In genomic region chr3:88567892-88568291, GRCm38 (mm10) we compare ENCODE assay signal across 18 mouse cellular contexts. TPM values are rescaled to one million over a fixed set of nuclear protein-coding genes. Genes with fewer than 3 reads are reported as not detected.
DNase-seq lines count a peak whose midpoint lies in the region; ATAC-seq and TF ChIP-seq lines count a peak whose summit lies in the region.
"Had no signal": no experiment of that assay in that cellular context is flagged by ENCODE, and none has a peak within 500 bp of the region (broad histone marks: within the 10 kb centered on the region; RNA-seq: fewer than 3 reads in every experiment).

No protein-coding gene starts in this region.

- H3K4me2 ChIP-seq in liver, embryonic 11.5 days: no peak overlapping the region
- H3K4me2 ChIP-seq: heart, embryonic 15.5 days; limb, embryonic 15.5 days had no signal

- peaks cover 82% of the 10 kb centered on the region for H3K4me1 ChIP-seq in E14TG2a.4 (replicated peaks; ENCODE audit: low read depth, low read length)
- H3K4me1 ChIP-seq in liver, embryonic 11.5 days (replicated peaks; ENCODE audit: control insufficient read depth, insufficient read depth, low read length): no peaks in the 10 kb centered on the region; the same call in 1 of the 2 replicates
- H3K4me1 ChIP-seq: limb, embryonic 15.5 days had no signal

- intact Hi-C loops in gastrocnemius, adult 2 months (cut with DNase I): no loop called here
- intact Hi-C loops in gastrocnemius, postnatal 14 days (cut with DNase I; ENCODE audit: low total_unique reads): no loop called here

- peak overlapping the region; percentile 63 for H3K27ac ChIP-seq in gastrocnemius, adult 2 months
- peak overlapping the region; percentile 42; the same call in 1 of the 2 replicates for H3K27ac ChIP-seq in liver, embryonic 11.5 days (ENCODE audit: low read depth, low read length)
- H3K27ac ChIP-seq: heart, embryonic 15.5 days; limb, embryonic 15.5 days had no signal

- H3K27me3 ChIP-seq in E14TG2a.4 (ENCODE audit: insufficient read depth, low read length): no peaks in the 10 kb centered on the region
- H3K27me3 ChIP-seq in liver, embryonic 11.5 days (replicated peaks; ENCODE audit: control insufficient read depth, insufficient read depth, low read length): no peaks in the 10 kb centered on the region
- H3K27me3 ChIP-seq: heart, embryonic 15.5 days; limb, embryonic 15.5 days had no signal

- no peak overlapping the region for H3K4me3 ChIP-seq in gastrocnemius, adult 2 months
- H3K4me3 ChIP-seq in E14TG2a.4 (replicated peaks; ENCODE audit: low read length): peak overlapping the region; percentile 80
- no peak overlapping the region for H3K4me3 ChIP-seq in liver, embryonic 11.5 days (ENCODE audit: low read depth, low read length)
- H3K4me3 ChIP-seq: erythroblast, embryonic 14.5 days; heart, embryonic 15.5 days; limb, embryonic 15.5 days had no signal

- ATAC-seq in liver, embryonic 11.5 days (replicated peaks; ENCODE audit: low FRiP score): no peak
- ATAC-seq: forebrain, embryonic 14.5 days had no signal

- H3K9me3 ChIP-seq in E14TG2a.4 (ENCODE audit: low read length): peaks cover 37% of the 10 kb centered on the region
- no peaks in the 10 kb centered on the region for H3K9me3 ChIP-seq in liver, embryonic 11.5 days (ENCODE audit: control insufficient read depth, low read length)
- H3K9me3 ChIP-seq: heart, embryonic 15.5 days; limb, embryonic 15.5 days had no signal

- H3K36me3 ChIP-seq in E14TG2a.4 (ENCODE audit: insufficient read depth, low read length): peaks cover 79% of the 10 kb centered on the region
- peaks cover 61% of the 10 kb centered on the region for H3K36me3 ChIP-seq in liver, embryonic 11.5 days (ENCODE audit: control insufficient read depth, insufficient read depth, low read length)

- no peak overlapping the region for H3K9ac ChIP-seq in liver, embryonic 11.5 days (ENCODE audit: low read depth, low read length)
- H3K9ac ChIP-seq: heart, embryonic 15.5 days; limb, embryonic 15.5 days had no signal

- no peak for DNase-seq in gastrocnemius, adult 2 months
- DNase-seq in gastrocnemius, postnatal 14 days: no peak
- DNase-seq in NIH3T3 (ENCODE audit: low read depth): peak; percentile 17
- no peak for DNase-seq in liver, embryonic 11.5 days (ENCODE audit: low spot score)
- no peak for DNase-seq in urinary bladder, postnatal 14 days (ENCODE audit: low spot score)
- DNase-seq in B cell, adult 2 months: no peak
- DNase-seq: cerebellum, adult 11-12 months; midbrain, embryonic 14.5 days; retina, postnatal 1 day; right cerebral cortex, postnatal 4 days had no signal

- WGBS in liver, embryonic 11.5 days: 87% methylated on average over 6 of the region's 6 CpGs

- no peak for TF ChIP-seq CTCF in gastrocnemius, adult 2 months (IDR thresholded peaks at IDR 0.05)
- no peak for TF ChIP-seq CTCF in E14TG2a.4 (conservative IDR thresholded peaks at IDR 0.05; ENCODE audit: low read length)

RNA-seq across cellular contexts. Expression of gene Ssr2, which starts 7.8 kb away (rescaled TPM):
- 10 to 100 TPM; 41.1 to 54.8 TPM for total RNA-seq in gastrocnemius, adult 2 months (2021)
- 10 to 100 TPM; 80.7 to 98.2 TPM for total RNA-seq in gastrocnemius, postnatal 14 days (2021)
- polyA plus RNA-seq in liver, embryonic 11.5 days (2014; fragmentation: Nextera tagmentation; extraction: Ambion mirVana): 306 and 307 TPM in 2 replicates

RNA-seq across cellular contexts. Expression of gene Ubqln4, which starts 14.3 kb away (rescaled TPM):
- 10 to 100 TPM; 78.2 to 90.2 TPM for total RNA-seq in gastrocnemius, adult 2 months (2021)
- 10 to 100 TPM; 42.0 to 45.5 TPM for total RNA-seq in gastrocnemius, postnatal 14 days (2021)
- 65.8 and 67.7 TPM in 2 replicates for polyA plus RNA-seq in liver, embryonic 11.5 days (2014; fragmentation: Nextera tagmentation; extraction: Ambion mirVana)

RNA-seq across cellular contexts. Expression of gene Lamtor2, which starts 15.0 kb away (rescaled TPM):
- total RNA-seq in gastrocnemius, adult 2 months (2021): 100 to 1,000 TPM in 1 of 2 experiments, 10 to 100 TPM in 1; 70.9 to 104 TPM
- total RNA-seq in gastrocnemius, postnatal 14 days (2021): 10 to 100 TPM; 78.3 to 80.4 TPM
- 111 and 120 TPM in 2 replicates for polyA plus RNA-seq in liver, embryonic 11.5 days (2014; fragmentation: Nextera tagmentation; extraction: Ambion mirVana)

RNA-seq across cellular contexts. Expression of gene Rab25, which starts 19.8 kb away (rescaled TPM):
- not detected for total RNA-seq in gastrocnemius, adult 2 months (2021)
- total RNA-seq in gastrocnemius, postnatal 14 days (2021): not detected
- polyA plus RNA-seq in liver, embryonic 11.5 days (2014; fragmentation: Nextera tagmentation; extraction: Ambion mirVana): 1.1 and 1.2 TPM in 2 replicates
- total RNA-seq: layer of hippocampus, postnatal 25 days; left cerebral cortex, postnatal 14 days; megakaryocyte, adult 5-6 weeks had no signal
- polyA plus RNA-seq: erythroblast, embryonic 14.5 days; forebrain, embryonic 14.5 days; midbrain, embryonic 14.5 days had no signal

RNA-seq across cellular contexts. Expression of gene Mex3a, which starts 35.7 kb away (rescaled TPM):
- under 1 TPM; 0.15 to 0.20 TPM for total RNA-seq in gastrocnemius, adult 2 months (2021)
- 1 to 10 TPM in 1 of 2 experiments, under 1 TPM in 1; 0.64 to 1.6 TPM for total RNA-seq in gastrocnemius, postnatal 14 days (2021)
- 9.4 and 10.2 TPM in 2 replicates for polyA plus RNA-seq in liver, embryonic 11.5 days (2014; fragmentation: Nextera tagmentation; extraction: Ambion mirVana)
